In genomic region chr3:30392218-30392617, GRCm38 (mm10) we compare ENCODE assay signal across 22 mouse cellular contexts.
DNase-seq lines count a peak whose midpoint lies in the region; ATAC-seq lines count a peak whose summit lies in the region.
"Had no signal": no experiment of that assay in that cellular context is flagged by ENCODE, and none has a peak within 500 bp of the region (broad histone marks: within the 10 kb centered on the region; RNA-seq: fewer than 3 reads in every experiment).

No protein-coding gene starts in this region.

- no peak overlapping the region for H3K9ac ChIP-seq in embryonic facial prominence, embryonic 12.5 days
- no peak overlapping the region for H3K9ac ChIP-seq in heart, embryonic 11.5 days (ENCODE audit: low read depth, low read length)
- H3K9ac ChIP-seq: forebrain, embryonic 13.5 days; hindbrain, embryonic 14.5 days; intestine, embryonic 15.5 days; liver, postnatal 0 days; midbrain, embryonic 13.5 days had no signal

- no peaks in the 10 kb centered on the region for H3K9me3 ChIP-seq in embryonic facial prominence, embryonic 12.5 days
- no peaks in the 10 kb centered on the region for H3K9me3 ChIP-seq in embryonic facial prominence, embryonic 10.5 days
- H3K9me3 ChIP-seq in heart, embryonic 11.5 days (replicated peaks; ENCODE audit: control insufficient read depth, low read length): no peaks in the 10 kb centered on the region
- H3K9me3 ChIP-seq: forebrain, embryonic 13.5 days; G1E; intestine, embryonic 15.5 days; midbrain, embryonic 13.5 days had no signal

- 0 out of 2 replicates have a peak overlapping the region, but pooled peaks have one; percentile 33 for H3K27ac ChIP-seq in embryonic facial prominence, embryonic 12.5 days
- no peak overlapping the region for H3K27ac ChIP-seq in embryonic facial prominence, embryonic 10.5 days (replicated peaks)
- H3K27ac ChIP-seq in heart, embryonic 11.5 days (ENCODE audit: low read depth, low read length): no peak overlapping the region
- H3K27ac ChIP-seq: forebrain, embryonic 13.5 days; hindbrain, embryonic 14.5 days; intestine, embryonic 15.5 days; macrophage; midbrain, embryonic 13.5 days had no signal

- H3K4me2 ChIP-seq in embryonic facial prominence, embryonic 12.5 days (replicated peaks): no peak overlapping the region
- H3K4me2 ChIP-seq in heart, embryonic 11.5 days: no peak overlapping the region
- H3K4me2 ChIP-seq: forebrain, embryonic 13.5 days; hindbrain, embryonic 14.5 days; intestine, embryonic 15.5 days; midbrain, embryonic 13.5 days had no signal

- intact Hi-C loops in heart, postnatal 14 days (cut with DNase I): no loop called here
- intact Hi-C loops in left cerebral cortex, postnatal 25 days (cut with DNase I): no loop called here

- no peak for DNase-seq in embryonic facial prominence, embryonic 10.5 days (ENCODE audit: low spot score)
- peak; percentile 68 for DNase-seq in NIH3T3 (ENCODE audit: low read depth)
- DNase-seq in heart, postnatal 14 days: peak; percentile 19 to 36
- no peak for DNase-seq in left cerebral cortex, postnatal 25 days (ENCODE audit: low spot score in 2 of 2)
- DNase-seq in cerebellum, adult 8-10 months: no peak
- no peak for DNase-seq in cerebellum, adult 11-12 months
- DNase-seq: cerebellum, adult 11 months; kidney, postnatal 36 days; layer of hippocampus, adult 9-11 months; liver; liver, postnatal 0 days; right cerebral cortex, postnatal 25 days; thymus, postnatal 25 days had no signal

- H3K4me1 ChIP-seq in embryonic facial prominence, embryonic 12.5 days: peaks cover 18% of the 10 kb centered on the region
- peaks cover 26% of the 10 kb centered on the region for H3K4me1 ChIP-seq in embryonic facial prominence, embryonic 10.5 days
- peaks cover 3% of the 10 kb centered on the region; the same call in 1 of the 2 replicates for H3K4me1 ChIP-seq in heart, embryonic 11.5 days (ENCODE audit: control insufficient read depth, insufficient read depth, low read length)
- H3K4me1 ChIP-seq: intestine, embryonic 15.5 days had no signal

- no peaks in the 10 kb centered on the region for H3K36me3 ChIP-seq in embryonic facial prominence, embryonic 12.5 days
- no peaks in the 10 kb centered on the region for H3K36me3 ChIP-seq in embryonic facial prominence, embryonic 10.5 days (replicated peaks)
- no peaks in the 10 kb centered on the region for H3K36me3 ChIP-seq in heart, embryonic 11.5 days (ENCODE audit: control insufficient read depth, insufficient read depth, low read length)
- H3K36me3 ChIP-seq: G1E; intestine, embryonic 15.5 days; midbrain, embryonic 13.5 days had no signal

- ATAC-seq in embryonic facial prominence, embryonic 12.5 days (ENCODE audit: insufficient number of reproducible peaks, insufficient read depth, low FRiP score, low TSS enrichment): no peak
- ATAC-seq in heart, embryonic 11.5 days (replicated peaks; ENCODE audit: insufficient number of reproducible peaks, low FRiP score, low TSS enrichment): 0 out of 2 replicates have a peak, but pooled peaks have one; percentile 42
- ATAC-seq: CD4-positive, CD25-positive, alpha-beta regulatory T cell, adult 4 months; forebrain, embryonic 13.5 days; intestine, embryonic 15.5 days; liver, postnatal 0 days; midbrain, embryonic 13.5 days had no signal

- H3K27me3 ChIP-seq in embryonic facial prominence, embryonic 12.5 days: no peaks in the 10 kb centered on the region; the same call in 1 of the 2 replicates
- H3K27me3 ChIP-seq in embryonic facial prominence, embryonic 10.5 days (replicated peaks; ENCODE audit: low read depth, poor library complexity, severe bottlenecking): 0 out of 2 replicates have a peak, but pooled peaks cover 11% of the 10 kb centered on the region
- H3K27me3 ChIP-seq in heart, embryonic 11.5 days (ENCODE audit: control insufficient read depth, insufficient read depth, low read length): no peaks in the 10 kb centered on the region
- H3K27me3 ChIP-seq: forebrain, embryonic 13.5 days; intestine, embryonic 15.5 days; midbrain, embryonic 13.5 days had no signal

- 16% methylated on average over 4 of the region's 4 CpGs for WGBS in embryonic facial prominence, embryonic 12.5 days
- 24% methylated on average over 4 of the region's 4 CpGs for WGBS in embryonic facial prominence, embryonic 10.5 days
- 12% methylated on average over 4 of the region's 4 CpGs for WGBS in heart, embryonic 11.5 days (ENCODE audit: insufficient replicate concordance)

- H3K4me3 ChIP-seq in embryonic facial prominence, embryonic 12.5 days: no peak overlapping the region
- no peak overlapping the region for H3K4me3 ChIP-seq in embryonic facial prominence, embryonic 10.5 days
- H3K4me3 ChIP-seq in heart, embryonic 11.5 days (ENCODE audit: low read depth, low read length): no peak overlapping the region
- H3K4me3 ChIP-seq: forebrain, embryonic 13.5 days; intestine, embryonic 15.5 days; midbrain, embryonic 13.5 days had no signal

Comparison
In these comparisons a context has a peak if more than half of its experiments do, and no peak if none do; other contexts are left out.
1. DNase-seq: peak in NIH3T3 (single experiment) and heart, postnatal 14 days (2 of 2); none in embryonic facial prominence, embryonic 10.5 days (single experiment), left cerebral cortex, postnatal 25 days (0 of 2), cerebellum, adult 8-10 months (single experiment) and cerebellum, adult 11-12 months (single experiment).